Mouse (Mus musculus) heart, postnatal 0 days (tissue): ENCODE measurements around the gene Srms.

Experiments
- CTCF ChIP-seq: IDR thresholded peaks from 2 replicates; pipeline ENCODE4 v1.5.1; 2016; ENCODE audit warnings: antibody characterized with exemption, control low read depth, low read depth
- EP300 ChIP-seq: IDR thresholded peaks from 2 replicates; pipeline ENCODE4 v1.6.1; 2016; ENCODE audit warnings: antibody characterized with exemption, low read depth

DNA sequence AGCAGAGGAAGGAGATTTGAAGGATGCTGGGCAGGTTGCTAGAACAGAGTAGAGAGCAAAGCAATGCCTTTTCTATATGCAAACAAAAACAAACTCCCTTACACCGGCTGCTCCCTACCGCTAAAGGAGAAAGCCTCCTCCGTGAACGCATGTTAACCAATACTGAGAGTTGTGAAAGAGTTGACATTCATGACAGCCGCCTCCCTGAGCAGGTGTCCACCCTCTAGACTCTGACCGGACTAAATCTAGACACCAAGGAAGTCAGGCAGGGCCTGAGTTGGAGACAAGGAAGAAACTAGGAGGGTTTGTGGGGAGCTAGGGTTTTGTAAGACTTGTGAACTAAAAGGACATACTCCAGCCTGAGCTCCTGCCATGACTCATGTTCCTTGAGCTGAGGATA, 10.1 kb downstream of the Srms start:
- TF ChIP-seq CTCF (no peak), EP300 (no peak)
